In genomic region chr2:43673619-43674018, GRCm38 (mm10) we compare ENCODE assay signal across 8 mouse cellular contexts.
DNase-seq lines count a peak whose midpoint lies in the region; ATAC-seq lines count a peak whose summit lies in the region.

No protein-coding gene starts in this region.

- H3K27me3 ChIP-seq in forebrain, embryonic 12.5 days = no peaks in the 10 kb centered on the region
- H3K27me3 ChIP-seq in hindbrain, embryonic 14.5 days (ENCODE audit: control insufficient read depth, insufficient read depth, low read length) = no peaks in the 10 kb centered on the region

- no peak overlapping the region for H3K4me3 ChIP-seq in forebrain, embryonic 12.5 days (replicated peaks)
- H3K4me3 ChIP-seq in hindbrain, embryonic 14.5 days (replicated peaks; ENCODE audit: low read length) = no peak overlapping the region

- ATAC-seq in forebrain, embryonic 12.5 days (ENCODE audit: low FRiP score) = peak; percentile 79
- ATAC-seq in hindbrain, embryonic 14.5 days (ENCODE audit: low FRiP score) = peak; percentile 80; the same call in 1 of the 2 replicates
- ATAC-seq in megakaryocyte, adult 5-6 weeks (ENCODE audit: poor library complexity, severe bottlenecking) = peak; percentile 100

- H3K4me1 ChIP-seq in forebrain, embryonic 12.5 days = no peaks in the 10 kb centered on the region
- H3K4me1 ChIP-seq in hindbrain, embryonic 14.5 days (replicated peaks; ENCODE audit: control insufficient read depth, insufficient read depth, low read length) = no peaks in the 10 kb centered on the region

- H3K9me3 ChIP-seq in forebrain, embryonic 12.5 days = no peaks in the 10 kb centered on the region
- no peaks in the 10 kb centered on the region for H3K9me3 ChIP-seq in hindbrain, embryonic 14.5 days (ENCODE audit: control insufficient read depth, low read length)

- H3K9ac ChIP-seq in forebrain, embryonic 12.5 days = no peak overlapping the region
- H3K9ac ChIP-seq in hindbrain, embryonic 14.5 days = no peak overlapping the region

- DNase-seq in MEL-GATA-1-ER (ENCODE audit: extremely low read depth, low read depth) = peak; percentile 72
- peak; percentile 69 for DNase-seq in c-Kit-positive CD71-negative TER-119-negative erythroid progenitor cells, embryonic 14.5 days (ENCODE audit: low read depth)
- DNase-seq in hindbrain, embryonic 14.5 days (ENCODE audit: low spot score) = peak; percentile 83
- DNase-seq in layer of hippocampus, postnatal 14 days (ENCODE audit: low spot score in 2 of 2) = peak; percentile 71 to 89
- peak; percentile 70 to 75 for DNase-seq in right cerebral cortex, adult 2 months (ENCODE audit: low spot score in 2 of 2)
- DNase-seq in urinary bladder, postnatal 36 days (ENCODE audit: low spot score in 2 of 2) = peak; percentile 37 to 61

- WGBS in forebrain, embryonic 12.5 days = 3% methylated on average over 6 of the region's 6 CpGs
- WGBS in hindbrain, embryonic 14.5 days = 1% methylated on average over 6 of the region's 6 CpGs

- H3K36me3 ChIP-seq in forebrain, embryonic 12.5 days (replicated peaks) = no peaks in the 10 kb centered on the region
- H3K36me3 ChIP-seq in hindbrain, embryonic 14.5 days (replicated peaks; ENCODE audit: control insufficient read depth, insufficient read depth) = no peaks in the 10 kb centered on the region

- no peak overlapping the region for H3K27ac ChIP-seq in forebrain, embryonic 12.5 days
- no peak overlapping the region for H3K27ac ChIP-seq in hindbrain, embryonic 14.5 days

- H3K4me2 ChIP-seq in forebrain, embryonic 12.5 days = no peak overlapping the region
- H3K4me2 ChIP-seq in hindbrain, embryonic 14.5 days (replicated peaks) = no peak overlapping the region
